Mouse (Mus musculus) heart, postnatal 10 days (tissue): ENCODE measurements around the gene Sox6. TPM values are rescaled to one million over a fixed set of nuclear protein-coding genes. Genes with fewer than 3 reads are reported as not detected.
A peak's percentile ranks its signal among the peaks of the same experiment; 100 is the strongest.

Experiments
- DNase-seq, 2 experiments: peaks; one replicate each; pipeline ENCODE4 v3.0.0; 2021
- intact Hi-C: fragments of 180-260 bp; cut with DNase I; formaldehyde crosslinking; loops from one replicate; pipeline ENCODE4 v1.15.1; 2025
- total RNA-seq, 2 experiments: library from RNA; stranded (reverse); gene quantifications; 2 replicates each; pipeline ENCODE4 v1.2.3; 2021

The Sox6 gene
- total RNA-seq, 2 experiments from 2014 or later: 22.9 to 30.3 TPM

DNA sequence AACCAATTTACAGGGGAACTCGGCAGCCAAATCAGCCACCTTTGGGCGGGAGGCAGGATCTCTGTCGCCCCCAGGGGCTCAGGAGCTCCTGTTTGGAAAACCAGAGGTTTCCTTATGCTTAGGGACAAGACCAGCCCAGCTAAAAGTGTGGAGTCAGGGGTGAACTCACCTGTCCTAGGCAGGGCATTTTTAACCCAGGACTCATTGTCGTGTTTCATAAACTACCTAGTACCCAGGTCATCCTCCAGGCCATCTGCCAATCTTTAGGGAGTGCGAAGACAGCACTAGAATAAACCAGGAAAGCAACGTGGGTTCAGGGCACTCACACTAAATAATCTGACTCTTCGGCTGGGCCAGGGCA is 584.9 kb downstream of the Sox6 start:
- DNase-seq: no peak
- intact Hi-C loops: no loop called here

DNA sequence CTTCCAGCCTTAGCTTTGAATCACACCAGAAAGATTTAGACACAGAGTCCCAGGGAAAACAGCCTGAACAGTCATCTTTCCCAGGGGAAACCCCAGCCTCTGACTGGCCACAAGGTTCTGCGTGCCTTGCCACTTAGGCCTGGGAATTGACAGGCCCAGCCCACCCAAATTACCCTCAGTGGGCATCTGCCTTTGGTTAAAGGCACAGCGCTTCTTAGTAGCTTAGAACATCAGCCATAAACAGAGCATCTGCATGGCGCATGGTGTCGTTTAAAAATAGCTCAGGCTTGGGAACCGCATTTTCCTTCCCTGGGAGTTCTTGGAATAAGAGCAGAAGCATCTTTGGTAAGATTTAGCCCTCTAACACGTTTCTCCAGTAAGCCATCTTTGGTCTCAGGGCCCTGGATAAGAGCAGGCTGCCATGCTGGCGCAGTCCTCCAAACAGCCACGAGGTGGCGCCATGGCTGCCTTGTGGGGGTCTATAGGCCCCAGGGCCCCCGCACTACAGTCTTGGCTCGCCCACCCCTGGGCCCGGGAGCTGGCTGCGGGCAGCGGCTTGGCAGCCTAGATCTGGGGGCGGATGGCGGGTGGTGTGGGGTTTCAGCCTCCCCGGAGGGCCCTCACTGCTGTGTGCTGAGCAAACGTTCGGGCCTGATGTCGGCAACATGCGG is 585.4 kb downstream of the Sox6 start:
- peak in 1 of 2 experiments; percentile 64 for DNase-seq
- intact Hi-C loops: no loop called here

DNA sequence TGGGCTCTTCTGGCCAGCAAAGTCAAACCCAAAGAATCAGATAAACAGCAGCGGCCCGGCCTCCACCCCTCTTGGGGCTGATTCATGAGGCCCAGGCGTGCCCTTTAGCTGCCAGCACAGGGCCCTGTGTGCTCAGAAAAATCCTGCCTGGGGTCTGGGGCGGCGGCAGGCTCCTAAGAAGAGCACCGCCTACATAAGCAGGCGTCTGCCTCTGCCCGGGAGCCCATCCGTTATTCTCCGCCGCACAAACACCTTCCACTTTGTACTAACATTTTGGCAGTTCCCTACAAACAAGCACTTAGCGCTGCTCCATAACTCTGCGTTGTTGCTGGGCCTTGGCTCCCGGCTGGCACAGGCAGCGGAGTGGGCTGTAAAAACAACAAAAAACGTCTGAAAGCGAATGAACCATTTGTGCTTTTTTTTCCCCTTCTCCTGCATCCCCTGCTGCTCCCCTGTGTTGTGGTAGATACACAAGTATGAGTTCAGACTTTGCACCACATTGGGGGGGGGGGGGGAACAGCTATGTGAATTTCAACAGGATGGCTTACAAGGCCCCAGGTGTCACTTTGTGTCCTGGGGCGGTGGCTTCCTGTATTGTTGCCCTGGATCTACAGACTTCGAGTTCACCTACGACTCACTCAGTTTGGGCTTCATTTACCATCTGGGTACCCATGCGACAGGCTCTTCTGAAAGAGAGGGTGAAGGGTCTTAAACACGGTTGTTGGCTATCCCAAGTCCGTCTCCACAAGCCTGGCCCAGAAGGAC is 588.0 kb downstream of the Sox6 start:
- no peak for DNase-seq
- intact Hi-C loops: no loop called here

DNA sequence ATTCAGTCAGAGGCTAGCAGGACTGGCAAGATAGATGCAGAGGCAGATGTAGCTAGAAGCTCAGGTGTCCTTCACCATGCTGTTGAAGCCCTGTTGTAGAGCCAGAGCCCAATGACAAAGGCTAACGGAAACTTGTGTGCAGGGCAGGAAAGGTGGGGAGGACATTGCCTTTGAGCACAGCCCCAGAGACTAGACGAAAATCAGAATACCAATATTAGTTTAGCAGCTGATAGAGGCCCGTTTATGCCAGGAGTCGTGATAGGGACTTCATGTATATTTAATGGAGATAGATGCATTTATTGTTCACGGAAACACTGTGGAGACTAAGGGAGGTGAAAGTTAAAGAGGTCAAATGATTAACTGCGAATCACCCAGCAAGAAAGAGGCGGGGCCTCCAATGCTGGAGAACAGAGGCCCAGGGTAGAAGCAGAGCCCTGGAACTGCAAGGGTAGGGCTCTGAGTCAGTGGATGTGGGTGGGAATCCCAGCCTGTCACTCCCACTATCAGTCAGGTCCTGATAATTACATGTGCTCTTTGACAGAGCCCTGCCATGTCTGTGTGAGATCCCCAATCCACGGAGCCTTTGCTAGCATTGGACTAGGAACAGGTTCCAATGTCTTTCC is 590.1 kb downstream of the Sox6 start:
- intact Hi-C loops: no loop called here
- no peak for DNase-seq

DNA sequence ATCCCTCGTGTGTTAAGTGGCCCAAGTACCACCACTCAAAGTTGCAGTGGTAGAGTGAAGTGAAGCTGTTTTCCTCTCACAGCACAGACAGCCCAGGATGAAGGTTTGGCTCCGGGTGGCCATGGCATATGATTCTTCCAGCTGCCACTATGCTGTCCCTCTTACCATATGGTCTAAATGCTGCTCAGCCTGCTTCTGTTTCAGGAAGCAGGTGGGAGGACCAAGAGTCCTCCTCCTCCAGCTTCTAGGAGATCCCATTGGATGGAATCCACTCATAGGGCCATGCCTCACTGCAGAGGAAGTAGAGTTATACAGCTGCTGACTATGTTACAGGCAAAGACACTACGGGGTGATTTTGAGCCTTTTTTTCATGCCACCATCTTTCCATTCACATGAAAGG is 591.5 kb downstream of the Sox6 start:
- intact Hi-C loops: no loop called here
- DNase-seq: no peak

DNA sequence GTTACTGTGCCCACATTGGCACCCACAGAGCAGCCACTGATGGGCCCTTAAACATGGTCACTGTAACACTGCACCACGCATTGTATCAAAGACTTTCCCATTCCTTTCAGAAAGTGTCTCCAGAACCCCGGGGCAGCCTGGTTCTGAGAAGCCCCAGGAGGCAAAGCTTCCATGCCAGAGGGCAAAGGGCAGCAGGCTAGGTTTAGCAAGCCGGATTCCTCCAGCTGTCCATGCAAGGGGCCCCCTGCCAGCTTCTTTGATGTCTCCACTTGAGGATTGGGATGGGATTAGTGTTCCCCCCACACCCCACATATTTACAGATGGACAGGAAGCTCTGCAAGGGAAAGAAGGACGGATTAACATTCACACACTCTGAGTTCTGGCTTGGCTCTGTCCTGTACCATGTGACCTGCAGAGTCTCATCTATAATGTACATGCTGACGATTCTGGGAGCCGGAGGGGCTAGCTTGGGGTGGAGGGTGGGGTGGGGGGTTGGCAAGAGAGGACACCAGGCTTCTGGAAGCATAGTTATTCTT is 592.0 kb downstream of the Sox6 start:
- intact Hi-C loops: no loop called here
- no peak for DNase-seq

DNA sequence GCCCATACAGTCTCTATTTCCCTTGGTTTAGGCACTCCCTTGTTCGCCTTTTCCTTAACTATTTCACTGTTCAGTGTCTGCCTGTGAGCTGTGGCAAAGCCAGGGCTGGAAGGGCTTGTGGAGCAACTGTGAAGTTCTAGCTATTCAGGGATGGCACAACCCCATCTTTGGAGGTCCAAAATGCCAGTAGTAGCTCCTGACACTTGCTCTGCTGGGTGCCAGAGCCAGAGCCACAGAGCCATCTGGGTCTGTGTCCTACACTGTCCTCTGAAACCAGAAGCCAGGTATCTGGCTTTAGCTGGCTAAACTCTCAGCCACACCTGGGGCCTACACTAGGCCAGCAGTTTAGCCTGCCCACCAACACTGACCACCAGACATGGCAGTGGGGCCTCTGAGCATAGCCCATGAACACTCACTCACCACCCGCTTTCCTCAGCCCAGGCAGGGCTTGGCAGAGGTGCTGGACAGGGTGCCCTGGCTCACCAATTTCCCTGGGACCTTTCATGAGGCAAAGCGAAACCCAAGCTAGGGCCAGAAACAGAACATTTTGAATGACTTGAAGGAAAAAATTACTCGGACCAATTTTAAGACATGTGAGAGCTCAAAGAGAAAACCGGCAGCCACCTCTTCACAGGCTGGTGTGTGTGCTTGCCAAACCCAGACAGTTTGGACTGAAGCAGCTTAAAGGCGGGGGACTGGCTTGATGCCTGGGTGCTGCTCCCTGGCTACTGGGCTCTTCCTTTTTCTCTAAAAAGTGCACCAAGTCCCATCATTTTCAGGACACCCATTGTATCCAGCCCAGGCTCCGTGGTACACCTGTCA is 612.2 kb downstream of the Sox6 start:
- intact Hi-C loops: no loop called here
- no peak for DNase-seq

DNA sequence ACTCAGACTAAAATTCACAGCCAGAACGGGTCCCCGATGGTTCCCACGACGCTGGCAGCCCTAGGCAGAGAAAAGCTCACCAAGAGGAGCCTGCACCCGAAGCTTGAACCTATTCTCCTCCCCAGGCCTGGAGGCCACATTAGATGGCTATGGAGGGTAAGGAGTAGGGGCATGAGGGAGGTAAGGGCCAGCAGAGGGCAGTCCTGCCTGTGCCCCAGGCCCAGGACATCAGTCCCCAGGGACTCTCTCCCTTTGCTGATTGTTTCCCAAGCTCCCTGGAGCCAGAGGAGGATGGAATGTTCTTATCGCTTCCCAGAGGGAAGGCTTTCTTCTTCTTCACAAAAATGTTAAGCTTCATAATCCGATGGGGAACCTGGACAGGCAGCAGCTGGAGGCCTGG is 615.8 kb downstream of the Sox6 start:
- intact Hi-C loops: no loop called here
- DNase-seq: peak in 1 of 2 experiments; percentile 20

DNA sequence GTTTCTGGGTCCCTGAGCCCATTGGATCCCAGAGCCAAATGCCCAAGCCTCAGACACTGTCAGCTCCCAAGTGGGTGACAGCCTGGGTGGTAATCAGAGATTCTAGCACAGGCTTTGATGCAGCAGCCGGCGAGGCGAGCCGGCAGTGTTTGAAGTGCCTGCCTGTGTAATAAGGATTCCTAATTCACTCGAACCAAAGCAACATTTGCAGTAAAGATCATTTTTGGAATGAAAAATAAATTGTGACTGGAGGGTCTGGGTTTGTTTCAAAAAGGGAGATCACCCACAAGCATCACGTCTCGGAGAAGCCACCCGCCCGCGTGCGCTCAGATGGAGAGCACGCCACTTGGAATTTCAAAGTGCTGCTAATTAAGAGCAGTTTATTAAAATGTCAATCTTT is 617.6 kb downstream of the Sox6 start:
- intact Hi-C loops: no loop called here
- no peak for DNase-seq

Other genes starting within 250 kb of the Sox6 start
- gene 1110004F10Rik, start 601 bp upstream of the Sox6 start, total RNA-seq: 10 to 100 TPM; 65.9 to 73.8 TPM
- 1 to 10 TPM in 1 of 2 experiments, under 1 TPM in 1; 0.74 to 2.1 TPM for gene Gm4353, start 45.8 kb upstream of the Sox6 start, total RNA-seq